ENCODE assay signal across 9 mouse cellular contexts in the genomic region with DNA sequence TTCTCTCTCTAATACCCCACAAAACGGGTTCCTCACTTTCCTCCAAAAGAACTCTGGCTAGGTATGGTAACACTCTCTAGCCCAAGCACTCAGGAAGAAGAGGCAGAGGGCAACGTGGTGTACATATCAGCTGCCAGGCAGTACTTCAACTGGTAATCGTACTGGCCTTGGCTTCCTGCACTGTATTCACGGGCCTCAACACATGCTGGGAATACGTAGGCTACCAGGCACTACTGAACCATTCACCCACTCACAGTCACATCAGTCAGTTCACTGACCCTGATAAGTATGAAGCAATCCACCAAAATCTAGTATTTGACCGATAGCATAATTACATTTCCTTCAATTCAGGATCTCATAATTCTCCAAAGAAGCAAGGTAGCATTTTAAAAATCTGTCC. TPM values are rescaled to one million over a fixed set of nuclear protein-coding genes. Genes with fewer than 3 reads are reported as not detected.
A peak's percentile ranks its signal among the peaks of the same experiment; 100 is the strongest.
DNase-seq lines count a peak whose midpoint lies in the region; ATAC-seq and TF ChIP-seq lines count a peak whose summit lies in the region.
"Had no signal": no experiment of that assay in that cellular context is flagged by ENCODE, and none has a peak within 500 bp of the region (broad histone marks: within the 10 kb centered on the region; RNA-seq: fewer than 3 reads in every experiment).

No protein-coding gene starts in this region.

- no peak overlapping the region for H3K4me3 ChIP-seq in forebrain, embryonic 13.5 days
- no peak overlapping the region for H3K4me3 ChIP-seq in forebrain, embryonic 16.5 days (replicated peaks; ENCODE audit: low read length)
- no peak overlapping the region for H3K4me3 ChIP-seq in midbrain, embryonic 13.5 days (replicated peaks)
- H3K4me3 ChIP-seq in midbrain, postnatal 0 days (ENCODE audit: low read depth, low read length), result no peak overlapping the region
- peak overlapping the region; percentile 75 for H3K4me3 ChIP-seq in stomach, postnatal 0 days (ENCODE audit: low read depth, low read length)

- no peak overlapping the region for H3K27ac ChIP-seq in forebrain, embryonic 13.5 days
- no peak overlapping the region for H3K27ac ChIP-seq in forebrain, embryonic 16.5 days (ENCODE audit: low read length)
- no peak overlapping the region for H3K27ac ChIP-seq in midbrain, embryonic 13.5 days
- H3K27ac ChIP-seq in midbrain, postnatal 0 days (ENCODE audit: low read depth, low read length), result no peak overlapping the region
- H3K27ac ChIP-seq in stomach, postnatal 0 days (replicated peaks), result no peak overlapping the region

- TF ChIP-seq CTCF in midbrain, postnatal 0 days (IDR thresholded peaks at IDR 0.05), result no peak
- TF ChIP-seq CTCF in stomach, postnatal 0 days (IDR thresholded peaks at IDR 0.05; ENCODE audit: low read depth), result no peak

- DNase-seq in midbrain, postnatal 0 days (ENCODE audit: low spot score), result no peak
- peak; percentile 28 for DNase-seq in induced T-regulatory cell, adult 2 months (ENCODE audit: low read depth)
- no peak for DNase-seq in stomach, postnatal 0 days (ENCODE audit: low spot score)
- DNase-seq in right cerebral cortex, postnatal 25 days, result no peak
- DNase-seq in Muller cell, postnatal 12 days (ENCODE audit: inconsistent ontology term), result no peak

- no peaks in the 10 kb centered on the region for H3K27me3 ChIP-seq in forebrain, embryonic 13.5 days
- no peaks in the 10 kb centered on the region for H3K27me3 ChIP-seq in forebrain, embryonic 16.5 days (replicated peaks; ENCODE audit: control insufficient read depth, insufficient read depth, low read length)
- H3K27me3 ChIP-seq in midbrain, embryonic 13.5 days, result no peaks in the 10 kb centered on the region
- no peaks in the 10 kb centered on the region for H3K27me3 ChIP-seq in midbrain, postnatal 0 days (ENCODE audit: insufficient read depth, low read length)
- H3K27me3 ChIP-seq in stomach, postnatal 0 days (ENCODE audit: control insufficient read depth, insufficient read depth, low read length), result no peaks in the 10 kb centered on the region

- TF ChIP-seq EP300 in stomach, postnatal 0 days (optimal IDR thresholded peaks at IDR 0.05), result no peak

- no peak overlapping the region for H3K9ac ChIP-seq in forebrain, embryonic 13.5 days
- no peak overlapping the region for H3K9ac ChIP-seq in forebrain, embryonic 16.5 days (replicated peaks; ENCODE audit: low read depth, low read length)
- no peak overlapping the region for H3K9ac ChIP-seq in midbrain, embryonic 13.5 days (replicated peaks)
- H3K9ac ChIP-seq in midbrain, postnatal 0 days (replicated peaks; ENCODE audit: low read length, poor library complexity, severe bottlenecking), result no peak overlapping the region
- H3K9ac ChIP-seq in stomach, postnatal 0 days (ENCODE audit: low read length), result no peak overlapping the region

- ATAC-seq in forebrain, embryonic 13.5 days, result no peak
- ATAC-seq in forebrain, embryonic 16.5 days, result no peak
- no peak for ATAC-seq in midbrain, embryonic 13.5 days
- ATAC-seq in midbrain, postnatal 0 days (ENCODE audit: low FRiP score), result no peak
- no peak for ATAC-seq in stomach, postnatal 0 days (ENCODE audit: low FRiP score, low TSS enrichment)

- 84% methylated on average over 6 of the region's 6 CpGs for WGBS in forebrain, embryonic 13.5 days
- 84% methylated on average over 6 of the region's 6 CpGs for WGBS in forebrain, embryonic 16.5 days
- 90% methylated on average over 6 of the region's 6 CpGs for WGBS in midbrain, embryonic 13.5 days
- WGBS in midbrain, postnatal 0 days, result 81% methylated on average over 6 of the region's 6 CpGs
- whole genome bisulfite sequencing in stomach, postnatal 0 days, result 51% methylated on average over 6 of the region's 6 CpGs

- peak overlapping the region; percentile 77; the same call in 1 of the 2 replicates for H3K4me2 ChIP-seq in forebrain, embryonic 13.5 days
- H3K4me2 ChIP-seq in forebrain, embryonic 16.5 days (ENCODE audit: low read length), result no peak overlapping the region
- H3K4me2 ChIP-seq in midbrain, embryonic 13.5 days (replicated peaks), result peak overlapping the region; percentile 86; the same call in 1 of the 2 replicates
- H3K4me2 ChIP-seq in midbrain, postnatal 0 days (ENCODE audit: low read depth, low read length, poor library complexity, severe bottlenecking), result no peak overlapping the region
- H3K4me2 ChIP-seq in stomach, postnatal 0 days (replicated peaks; ENCODE audit: low read depth), result peak overlapping the region; percentile 62; the same call in 1 of the 2 replicates

- H3K36me3 ChIP-seq in forebrain, embryonic 13.5 days (ENCODE audit: poor library complexity, severe bottlenecking), result peaks cover 7% of the 10 kb centered on the region; the same call in 1 of the 2 replicates
- H3K36me3 ChIP-seq in forebrain, embryonic 16.5 days (ENCODE audit: control insufficient read depth, insufficient read depth), result no peaks in the 10 kb centered on the region
- H3K36me3 ChIP-seq in midbrain, embryonic 13.5 days, result no peaks in the 10 kb centered on the region
- H3K36me3 ChIP-seq in midbrain, postnatal 0 days (ENCODE audit: insufficient read depth, low read length), result no peaks in the 10 kb centered on the region
- H3K36me3 ChIP-seq in stomach, postnatal 0 days (ENCODE audit: control insufficient read depth, insufficient read depth, low read length), result no peaks in the 10 kb centered on the region

- H3K4me1 ChIP-seq in forebrain, embryonic 13.5 days, result peaks cover 41% of the 10 kb centered on the region
- H3K4me1 ChIP-seq in forebrain, embryonic 16.5 days (replicated peaks; ENCODE audit: control insufficient read depth, insufficient read depth, low read length), result peaks cover 32% of the 10 kb centered on the region
- H3K4me1 ChIP-seq in midbrain, embryonic 13.5 days (replicated peaks), result peaks cover 39% of the 10 kb centered on the region
- H3K4me1 ChIP-seq in midbrain, postnatal 0 days (ENCODE audit: insufficient read depth, low read length), result 0 out of 2 replicates have a peak, but pooled peaks cover 3% of the 10 kb centered on the region
- peaks cover 3% of the 10 kb centered on the region; the same call in 1 of the 2 replicates for H3K4me1 ChIP-seq in stomach, postnatal 0 days (replicated peaks; ENCODE audit: control insufficient read depth, insufficient read depth)

- H3K9me3 ChIP-seq in forebrain, embryonic 13.5 days (replicated peaks), result no peaks in the 10 kb centered on the region
- no peaks in the 10 kb centered on the region for H3K9me3 ChIP-seq in forebrain, embryonic 16.5 days (ENCODE audit: control insufficient read depth, low read length)
- H3K9me3 ChIP-seq in midbrain, embryonic 13.5 days, result no peaks in the 10 kb centered on the region
- H3K9me3 ChIP-seq in midbrain, postnatal 0 days (ENCODE audit: low read length), result no peaks in the 10 kb centered on the region
- no peaks in the 10 kb centered on the region for H3K9me3 ChIP-seq in stomach, postnatal 0 days (ENCODE audit: control insufficient read depth, low read length)

RNA-seq across cellular contexts. Expression of a gene that starts 3.0 kb away (rescaled TPM):
- 194 and 202 TPM in 2 replicates for polyA plus RNA-seq in forebrain, embryonic 13.5 days (2015; fragmentation: Nextera tagmentation; extraction: Ambion mirVana)
- 172 and 187 TPM in 2 replicates for polyA plus RNA-seq in forebrain, embryonic 16.5 days (2015; fragmentation: Nextera tagmentation; extraction: Ambion mirVana)
- polyA plus RNA-seq in midbrain, embryonic 13.5 days (2015; fragmentation: Nextera tagmentation; extraction: Ambion mirVana), result 174 and 180 TPM in 2 replicates
- 119 and 162 TPM in 2 replicates for total RNA-seq in midbrain, postnatal 0 days (2014; rRNA removed)
- polyA plus RNA-seq in midbrain, postnatal 0 days (2015; fragmentation: Nextera tagmentation; extraction: Ambion mirVana), result 81.6 and 94.8 TPM in 2 replicates
- polyA plus RNA-seq in stomach, postnatal 0 days (2015; fragmentation: Nextera tagmentation; extraction: Ambion mirVana), result 70.3 and 78.7 TPM in 2 replicates

RNA-seq across cellular contexts. Expression of a gene that starts 36.3 kb away (rescaled TPM):
- 0.39 and 0.41 TPM in 2 replicates for polyA plus RNA-seq in forebrain, embryonic 13.5 days (2015; fragmentation: Nextera tagmentation; extraction: Ambion mirVana)
- 0.87 and 1.2 TPM in 2 replicates for polyA plus RNA-seq in forebrain, embryonic 16.5 days (2015; fragmentation: Nextera tagmentation; extraction: Ambion mirVana)
- 0.55 and 1.0 TPM in 2 replicates for polyA plus RNA-seq in midbrain, embryonic 13.5 days (2015; fragmentation: Nextera tagmentation; extraction: Ambion mirVana)
- total RNA-seq in midbrain, postnatal 0 days (2014; rRNA removed), result 0.19 and 2.7 TPM in 2 replicates
- 2.6 and 2.9 TPM in 2 replicates for polyA plus RNA-seq in midbrain, postnatal 0 days (2015; fragmentation: Nextera tagmentation; extraction: Ambion mirVana)
- 8.4 and 12.0 TPM in 2 replicates for polyA plus RNA-seq in stomach, postnatal 0 days (2015; fragmentation: Nextera tagmentation; extraction: Ambion mirVana)
- total RNA-seq: monocyte, adult 5-6 weeks had no signal

RNA-seq across cellular contexts. Expression of a gene that starts 52.0 kb away (rescaled TPM):
- 7.9 and 8.1 TPM in 2 replicates for polyA plus RNA-seq in forebrain, embryonic 13.5 days (2015; fragmentation: Nextera tagmentation; extraction: Ambion mirVana)
- 10.1 and 10.2 TPM in 2 replicates for polyA plus RNA-seq in forebrain, embryonic 16.5 days (2015; fragmentation: Nextera tagmentation; extraction: Ambion mirVana)
- polyA plus RNA-seq in midbrain, embryonic 13.5 days (2015; fragmentation: Nextera tagmentation; extraction: Ambion mirVana), result 10.3 and 12.9 TPM in 2 replicates
- 8.5 and 12.3 TPM in 2 replicates for total RNA-seq in midbrain, postnatal 0 days (2014; rRNA removed)
- polyA plus RNA-seq in midbrain, postnatal 0 days (2015; fragmentation: Nextera tagmentation; extraction: Ambion mirVana), result 9.1 and 10.6 TPM in 2 replicates
- polyA plus RNA-seq in stomach, postnatal 0 days (2015; fragmentation: Nextera tagmentation; extraction: Ambion mirVana), result 39.7 and 39.9 TPM in 2 replicates

RNA-seq across cellular contexts. Expression of a gene that starts 56.6 kb away (rescaled TPM):
- polyA plus RNA-seq in forebrain, embryonic 13.5 days (2015; fragmentation: Nextera tagmentation; extraction: Ambion mirVana), result 53.5 and 58.2 TPM in 2 replicates
- 64.7 and 68.7 TPM in 2 replicates for polyA plus RNA-seq in forebrain, embryonic 16.5 days (2015; fragmentation: Nextera tagmentation; extraction: Ambion mirVana)
- polyA plus RNA-seq in midbrain, embryonic 13.5 days (2015; fragmentation: Nextera tagmentation; extraction: Ambion mirVana), result 64.1 and 89.5 TPM in 2 replicates
- 106 and 124 TPM in 2 replicates for total RNA-seq in midbrain, postnatal 0 days (2014; rRNA removed)
- 56.9 and 61.2 TPM in 2 replicates for polyA plus RNA-seq in midbrain, postnatal 0 days (2015; fragmentation: Nextera tagmentation; extraction: Ambion mirVana)
- polyA plus RNA-seq in stomach, postnatal 0 days (2015; fragmentation: Nextera tagmentation; extraction: Ambion mirVana), result 15.2 and 17.8 TPM in 2 replicates

Comparison
In these comparisons a context has a peak if more than half of its experiments do, and no peak if none do; other contexts are left out.
1. H3K4me2 ChIP-seq: peak in forebrain, embryonic 13.5 days (single experiment), midbrain, embryonic 13.5 days (single experiment) and stomach, postnatal 0 days (single experiment); none in forebrain, embryonic 16.5 days (single experiment) and midbrain, postnatal 0 days (single experiment).